Mouse (Mus musculus) spleen, postnatal 36 days (tissue): ENCODE data around the gene Atp6v1c2.

ENCODE experiments used
- DNase-seq, 2 experiments: peaks; one replicate each; pipeline ENCODE4 v3.0.0; 2022; ENCODE audit warnings: low spot score in 2 of 2, mixed read lengths in 1 of 2

The Atp6v1c2 gene

GRCm38 (mm10) chr12:17256905-17257304 lies 72.3 kb downstream of the Atp6v1c2 start:
- peak in 1 of 2 experiments; percentile 30 for DNase-seq

GRCm38 (mm10) chr12:17255602-17256001 lies 73.6 kb downstream of the Atp6v1c2 start:
- DNase-seq, result no peak

GRCm38 (mm10) chr12:17253069-17253468 lies 76.1 kb downstream of the Atp6v1c2 start:
- peak; percentile 44 to 45 for DNase-seq

- DNase-seq, result no peak
Measured at GRCm38 (mm10) chr12:17250962-17251361, 78.2 kb downstream of the Atp6v1c2 start.

GRCm38 (mm10) chr12:17242041-17242440 lies 87.1 kb downstream of the Atp6v1c2 start:
- no peak for DNase-seq

GRCm38 (mm10) chr12:17241614-17242013 lies 87.5 kb downstream of the Atp6v1c2 start:
- no peak for DNase-seq

GRCm38 (mm10) chr12:17241016-17241415 lies 88.1 kb downstream of the Atp6v1c2 start:
- no peak for DNase-seq

GRCm38 (mm10) chr12:17239428-17239688 lies 89.8 kb downstream of the Atp6v1c2 start:
- DNase-seq, result no peak

- no peak for DNase-seq
Measured at GRCm38 (mm10) chr12:17238588-17239427, 90.4 kb downstream of the Atp6v1c2 start.

GRCm38 (mm10) chr12:17235535-17236313 lies 93.4 kb downstream of the Atp6v1c2 start:
- DNase-seq, result no peak
